Mouse (Mus musculus): ENCODE measurements at regions not wholly inside any gene's neighbourhood (a gene's known extent, or its start where the extent isn't known, plus 50 kb on each side); places are given as distances from the start of the nearest gene placed in this dataset.

DNA sequence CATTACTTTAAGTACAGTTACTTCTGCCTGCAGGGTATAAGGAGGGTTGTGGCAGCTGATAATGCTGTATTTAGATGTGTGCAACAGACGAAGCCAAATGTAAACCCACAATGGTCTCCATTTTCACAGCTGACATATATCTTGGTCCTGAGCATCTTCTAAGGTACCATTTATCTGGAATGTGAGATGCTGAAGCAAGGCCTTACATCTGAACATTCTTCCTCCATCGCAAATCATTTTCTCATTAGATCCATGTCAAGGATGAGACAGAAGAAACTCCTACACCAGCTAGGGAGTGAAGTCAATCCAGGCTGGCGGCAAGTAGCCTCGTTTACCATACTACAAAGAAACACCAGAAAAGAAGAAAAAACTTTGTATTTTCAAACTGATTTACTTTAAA is 228.4 kb upstream of the Hand2 start:
- TF ChIP-seq EP300 (IDR thresholded peaks at IDR 0.05; ENCODE audit: low read depth) (no peak), CTCF (IDR thresholded peaks at IDR 0.05; ENCODE audit: low read depth) (no peak)
